Comparison of ENCODE assay signal across 8 mouse cellular contexts in the genomic region with DNA sequence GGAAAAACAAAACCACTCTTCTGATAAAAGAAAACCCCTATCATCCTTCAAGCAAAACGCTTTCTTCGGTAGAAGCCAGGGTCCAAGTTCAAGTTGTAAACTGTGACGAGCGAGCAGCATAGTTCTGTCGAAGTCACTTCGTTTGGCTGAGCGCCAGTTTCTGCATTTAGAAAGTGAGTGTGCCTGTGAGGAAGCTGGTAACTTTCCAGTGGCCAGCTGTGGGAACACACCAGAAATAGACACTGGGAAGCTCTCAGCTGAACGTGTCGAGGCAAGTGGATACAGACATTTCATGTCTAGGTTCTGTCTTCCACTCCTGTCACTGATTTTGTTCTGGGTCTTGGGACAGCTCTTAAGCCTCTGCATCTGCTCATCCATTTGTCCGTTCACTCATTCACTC. TPM values are rescaled to one million over a fixed set of nuclear protein-coding genes. Genes with fewer than 3 reads are reported as not detected.
DNase-seq lines count a peak whose midpoint lies in the region.

No protein-coding gene starts in this region.

- DNase-seq in 416B (ENCODE audit: low read depth): peak; percentile 89
- peak; percentile 88 to 95 for DNase-seq in adrenal gland, adult (ENCODE audit: inconsistent age in 2 of 2, low spot score in 1 of 2)
- DNase-seq in gastrocnemius, postnatal 14 days: peak; percentile 89
- DNase-seq in kidney, adult 11 months: peak; percentile 84
- peak; percentile 88 to 92 for DNase-seq in left cerebral cortex, postnatal 25 days (ENCODE audit: low spot score in 2 of 2)
- DNase-seq in ovary, postnatal 14 days (ENCODE audit: low spot score): peak; percentile 60
- no peak for DNase-seq in c-Kit-positive CD71-positive TER-119-positive erythroid progenitor cells, embryonic 14.5 days (ENCODE audit: low spot score)
- DNase-seq in cerebellum, adult 9-10 months: no peak

- intact Hi-C loops in gastrocnemius, postnatal 14 days (cut with DNase I; ENCODE audit: low total_unique reads): no loop called here
- intact Hi-C loops in left cerebral cortex, postnatal 25 days (cut with DNase I): no loop called here

RNA-seq across cellular contexts. Expression of gene Ppp1r2, which starts 15.2 kb away (rescaled TPM):
- total RNA-seq in gastrocnemius, postnatal 14 days (2021): 10 to 100 TPM; 71.6 to 76.0 TPM
- total RNA-seq in left cerebral cortex, postnatal 25 days (2021): 100 to 1,000 TPM in 1 of 2 experiments, 10 to 100 TPM in 1; 95.9 to 112 TPM

RNA-seq across cellular contexts. Expression of gene Apod, which starts 24.3 kb away (rescaled TPM):
- 10 to 100 TPM; 11.1 to 24.4 TPM for total RNA-seq in gastrocnemius, postnatal 14 days (2021)
- total RNA-seq in left cerebral cortex, postnatal 25 days (2021): 100 to 1,000 TPM; 136 to 141 TPM

Comparison
In these comparisons a context has a peak if more than half of its experiments do, and no peak if none do; other contexts are left out.
1. DNase-seq: peak in 416B (single experiment), adrenal gland, adult (2 of 2), gastrocnemius, postnatal 14 days (single experiment), kidney, adult 11 months (single experiment), left cerebral cortex, postnatal 25 days (2 of 2) and ovary, postnatal 14 days (single experiment); none in c-Kit-positive CD71-positive TER-119-positive erythroid progenitor cells, embryonic 14.5 days (single experiment) and cerebellum, adult 9-10 months (single experiment).
2. RNA of gene Apod, which starts 24.3 kb away (total RNA-seq): 136 to 141 TPM in left cerebral cortex, postnatal 25 days; 11.1 to 24.4 TPM in gastrocnemius, postnatal 14 days; every median in the first group is over 4 times any median in the second.